In genomic region chr11:34314534-34315379, GRCm38 (mm10) we compare ENCODE assay signal across 8 mouse cellular contexts. TPM values are rescaled to one million over a fixed set of nuclear protein-coding genes. Genes with fewer than 3 reads are reported as not detected.
DNase-seq lines count a peak whose midpoint lies in the region; ATAC-seq and TF ChIP-seq lines count a peak whose summit lies in the region.

Gene Fam196b (plus strand): TSS chr11:34314822.

- no peak within 1 kb of the TSS for H3K27ac ChIP-seq in heart, embryonic 12.5 days (ENCODE audit: poor library complexity, severe bottlenecking)
- no peak within 1 kb of the TSS for H3K27ac ChIP-seq in stomach, postnatal 0 days (replicated peaks)

- H3K9ac ChIP-seq in heart, embryonic 12.5 days = peak within 1 kb of the TSS; percentile 35; the same call in 1 of the 2 replicates
- H3K9ac ChIP-seq in stomach, postnatal 0 days (ENCODE audit: low read length) = no peak within 1 kb of the TSS

- H3K9me3 ChIP-seq in heart, embryonic 12.5 days (replicated peaks) = no peaks in the 10 kb centered on the region
- H3K9me3 ChIP-seq in stomach, postnatal 0 days (ENCODE audit: control insufficient read depth, low read length) = no peaks in the 10 kb centered on the region

- peak; percentile 78 for TF ChIP-seq CTCF in stomach, postnatal 0 days (IDR thresholded peaks at IDR 0.05; ENCODE audit: low read depth)

- H3K4me2 ChIP-seq in heart, embryonic 12.5 days = peak within 1 kb of the TSS; percentile 69
- peak within 1 kb of the TSS; percentile 52 for H3K4me2 ChIP-seq in stomach, postnatal 0 days (replicated peaks; ENCODE audit: low read depth)

- peak within 1 kb of the TSS; percentile 44 for H3K4me3 ChIP-seq in heart, embryonic 12.5 days
- H3K4me3 ChIP-seq in stomach, postnatal 0 days (ENCODE audit: low read depth, low read length) = peak within 1 kb of the TSS; percentile 20; the same call in 1 of the 2 replicates

- H3K4me1 ChIP-seq in heart, embryonic 12.5 days (replicated peaks) = 0 out of 2 replicates have a peak, but pooled peaks cover 6% of the 10 kb centered on the region
- no peaks in the 10 kb centered on the region for H3K4me1 ChIP-seq in stomach, postnatal 0 days (replicated peaks; ENCODE audit: control insufficient read depth, insufficient read depth)

- no peak for TF ChIP-seq EP300 in stomach, postnatal 0 days (optimal IDR thresholded peaks at IDR 0.05)

- WGBS in heart, embryonic 12.5 days = 10% methylated on average over 13 of the region's 13 CpGs
- 10% methylated on average over 13 of the region's 13 CpGs for WGBS in stomach, postnatal 0 days

- H3K36me3 ChIP-seq in heart, embryonic 12.5 days = no peaks in the 10 kb centered on the region
- H3K36me3 ChIP-seq in stomach, postnatal 0 days (ENCODE audit: control insufficient read depth, insufficient read depth, low read length) = no peaks in the 10 kb centered on the region

- peak; percentile 19 to 49 for DNase-seq in right cerebral cortex, adult 2 months (ENCODE audit: low spot score in 2 of 2)
- DNase-seq in right cerebral cortex, postnatal 4 days = no peak
- peak; percentile 9 for DNase-seq in cerebellum, adult 9-11 months
- DNase-seq in kidney, postnatal 14 days = peak; percentile 42
- no peak for DNase-seq in stomach, postnatal 0 days (ENCODE audit: low spot score)
- no peak for DNase-seq in ovary, adult 18-20 months (ENCODE audit: low spot score)

- ATAC-seq in heart, embryonic 12.5 days (ENCODE audit: insufficient number of reproducible peaks, low FRiP score) = no peak
- ATAC-seq in megakaryocyte progenitor cell, adult 5-6 weeks (replicated peaks; ENCODE audit: poor library complexity) = peak; percentile 79
- ATAC-seq in stomach, postnatal 0 days (ENCODE audit: low FRiP score, low TSS enrichment) = peak; percentile 49; the same call in 1 of the 2 replicates

- H3K27me3 ChIP-seq in heart, embryonic 12.5 days (replicated peaks) = no peaks in the 10 kb centered on the region
- no peaks in the 10 kb centered on the region for H3K27me3 ChIP-seq in stomach, postnatal 0 days (ENCODE audit: control insufficient read depth, insufficient read depth, low read length)

RNA-seq across cellular contexts. Expression of gene Fam196b, which starts in this region (rescaled TPM):
- 0.55 and 0.61 TPM in 2 replicates for polyA plus RNA-seq in heart, embryonic 12.5 days (2016; fragmentation: Nextera tagmentation; extraction: Ambion mirVana)
- not detected in 2 replicates for total RNA-seq in megakaryocyte progenitor cell, adult 5-6 weeks (2015)
- total RNA-seq in megakaryocyte progenitor cell, adult 5-6 weeks (2017) = 0.07 TPM in 1 of 2 replicates, not detected in the other
- 0.12 and 0.16 TPM in 2 replicates for polyA plus RNA-seq in stomach, postnatal 0 days (2015; fragmentation: Nextera tagmentation; extraction: Ambion mirVana)

Comparison
In these comparisons a context has a peak if more than half of its experiments do, and no peak if none do; other contexts are left out.
1. DNase-seq: peak in right cerebral cortex, adult 2 months (2 of 2), cerebellum, adult 9-11 months (single experiment) and kidney, postnatal 14 days (single experiment); none in right cerebral cortex, postnatal 4 days (single experiment), stomach, postnatal 0 days (single experiment) and ovary, adult 18-20 months (single experiment).
2. Peak in ATAC-seq in megakaryocyte progenitor cell, adult 5-6 weeks; RNA of the gene not detected or under 1 TPM.
3. Peak in ATAC-seq, H3K4me3 ChIP-seq and H3K4me2 ChIP-seq in stomach, postnatal 0 days; RNA of the gene not detected or under 1 TPM.